Mouse (Mus musculus) heart, embryonic 12.5 days (tissue): ENCODE data around the gene Gpr152. TPM values are rescaled to one million over a fixed set of nuclear protein-coding genes. Genes with fewer than 3 reads are reported as not detected.
A peak's percentile ranks its signal among the peaks of the same experiment; 100 is the strongest.

Experiments used
- ATAC-seq: fragments of 200-750 bp; cut with Nextera tagmentation; 2 replicates; pipeline ENCODE4 v1.8.0; 2017; ENCODE audit warnings: moderate TSS enrichment, moderate library complexity; ENCODE audit not compliant: insufficient number of reproducible peaks, low FRiP score
- H3K27ac ChIP-seq: fragments of 300-500 bp; sonication (generic); 2 replicates; pipeline ENCODE4 v1.5.1; 2016; ENCODE audit warnings: mild to moderate bottlenecking, moderate library complexity; ENCODE audit not compliant: poor library complexity, severe bottlenecking
- H3K27me3 ChIP-seq: fragments of 300-500 bp; sonication (generic); replicated peaks from 2 replicates; pipeline ENCODE4 v1.6.1; 2016; ENCODE audit warnings: mild to moderate bottlenecking, moderate library complexity
- H3K36me3 ChIP-seq: fragments of 300-500 bp; sonication (generic); 2 replicates; pipeline ENCODE4 v1.6.1; 2016; ENCODE audit warnings: mild to moderate bottlenecking, moderate library complexity
- H3K4me1 ChIP-seq: fragments of 300-500 bp; sonication (generic); replicated peaks from 2 replicates; pipeline ENCODE4 v1.6.1; 2016; ENCODE audit warnings: mild to moderate bottlenecking
- H3K4me2 ChIP-seq: fragments of 300-500 bp; sonication (generic); 2 replicates; pipeline ENCODE4 v1.6.1; 2016; ENCODE audit warnings: mild to moderate bottlenecking, moderate library complexity
- H3K4me3 ChIP-seq: fragments of 300-500 bp; sonication (generic); 2 replicates; pipeline ENCODE4 v1.5.1; 2016; ENCODE audit warnings: mild to moderate bottlenecking
- H3K9ac ChIP-seq: fragments of 300-500 bp; sonication (generic); 2 replicates; pipeline ENCODE4 v1.6.1; 2016; ENCODE audit warnings: mild to moderate bottlenecking, moderate library complexity
- H3K9me3 ChIP-seq: fragments of 300-500 bp; sonication (generic); replicated peaks from 2 replicates; pipeline ENCODE4 v1.6.1; 2016; ENCODE audit warnings: mild to moderate bottlenecking, moderate library complexity
- WGBS: fragments of 180-500 bp; shearing (Covaris S2); methylation state at CpG from one replicate; pipeline ENCODE4 v1.1.7; 2016; 5-methylcytosine and 5-hydroxymethylcytosine counted together
- polyA plus RNA-seq: library from polyadenylated mRNA; unstranded; fragments of >200 nt; fragmentation: Nextera tagmentation; extraction: Ambion mirVana; gene quantifications from 2 replicates; pipeline ENCODE4 v1.2.1, GENCODE M21; 2016

Gene Gpr152
- polyA plus RNA-seq, 1 experiment from 2014 or later: not detected

DNA sequence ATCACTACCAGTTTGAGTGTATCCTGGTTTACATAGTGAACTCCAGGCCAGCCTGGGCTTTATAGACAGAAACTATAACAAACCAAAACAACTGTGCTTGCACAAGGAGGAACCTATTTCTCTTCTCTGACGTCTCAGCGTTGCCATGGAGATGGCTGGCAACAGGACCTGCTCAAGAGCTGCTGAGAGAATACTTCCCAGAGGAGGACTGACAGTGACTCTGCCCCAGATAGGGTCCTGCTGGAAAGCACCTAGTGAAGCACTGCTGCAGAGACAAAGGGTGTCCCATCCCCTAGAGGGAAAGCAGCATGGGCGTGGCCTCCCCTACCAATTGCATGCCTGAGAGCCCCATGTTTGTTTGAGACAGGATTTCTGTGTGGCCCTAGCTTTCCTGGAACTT is 42.3 kb downstream of the Gpr152 start:
- Histone ChIP-seq H3K27me3 (peaks cover 2% of the 10 kb centered on the region; the same call in 1 of the 2 replicates), H3K27ac (no peak overlapping the region), H3K4me2 (no peak overlapping the region), H3K9ac (no peak overlapping the region), H3K4me3 (no peak overlapping the region), H3K36me3 (no peaks in the 10 kb centered on the region), H3K9me3 (no peaks in the 10 kb centered on the region), H3K4me1 (peaks cover 24% of the 10 kb centered on the region)
- 38% methylated on average over 3 of the region's 3 CpGs for WGBS
- no peak for ATAC-seq

DNA sequence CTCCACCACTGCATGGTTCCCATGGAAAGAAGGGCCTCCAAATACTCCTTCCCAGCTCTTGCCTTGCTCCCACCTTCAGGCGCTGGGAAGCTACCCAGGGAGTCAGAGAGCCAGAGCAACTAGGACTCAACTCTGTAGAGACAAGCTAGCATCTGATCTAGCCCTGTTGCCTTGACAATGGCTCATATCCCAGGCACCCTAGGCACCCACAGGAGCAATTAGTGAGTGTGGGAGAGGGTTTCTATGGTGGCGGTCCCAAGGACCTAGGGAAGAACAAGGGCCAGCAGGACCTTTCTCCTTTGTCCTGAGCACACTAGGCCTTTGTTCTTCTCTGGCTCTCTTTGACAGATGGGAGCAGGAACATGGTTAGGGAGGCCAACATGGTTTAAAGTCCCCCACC is 44.1 kb downstream of the Gpr152 start:
- Histone ChIP-seq H3K4me2 (no peak overlapping the region), H3K36me3 (no peaks in the 10 kb centered on the region), H3K9ac (no peak overlapping the region), H3K4me3 (no peak overlapping the region), H3K27ac (no peak overlapping the region), H3K4me1 (peaks cover 37% of the 10 kb centered on the region), H3K9me3 (no peaks in the 10 kb centered on the region), H3K27me3 (0 out of 2 replicates have a peak, but pooled peaks cover 2% of the 10 kb centered on the region)
- 76% methylated on average over 2 of the region's 2 CpGs for WGBS
- no peak for ATAC-seq

DNA sequence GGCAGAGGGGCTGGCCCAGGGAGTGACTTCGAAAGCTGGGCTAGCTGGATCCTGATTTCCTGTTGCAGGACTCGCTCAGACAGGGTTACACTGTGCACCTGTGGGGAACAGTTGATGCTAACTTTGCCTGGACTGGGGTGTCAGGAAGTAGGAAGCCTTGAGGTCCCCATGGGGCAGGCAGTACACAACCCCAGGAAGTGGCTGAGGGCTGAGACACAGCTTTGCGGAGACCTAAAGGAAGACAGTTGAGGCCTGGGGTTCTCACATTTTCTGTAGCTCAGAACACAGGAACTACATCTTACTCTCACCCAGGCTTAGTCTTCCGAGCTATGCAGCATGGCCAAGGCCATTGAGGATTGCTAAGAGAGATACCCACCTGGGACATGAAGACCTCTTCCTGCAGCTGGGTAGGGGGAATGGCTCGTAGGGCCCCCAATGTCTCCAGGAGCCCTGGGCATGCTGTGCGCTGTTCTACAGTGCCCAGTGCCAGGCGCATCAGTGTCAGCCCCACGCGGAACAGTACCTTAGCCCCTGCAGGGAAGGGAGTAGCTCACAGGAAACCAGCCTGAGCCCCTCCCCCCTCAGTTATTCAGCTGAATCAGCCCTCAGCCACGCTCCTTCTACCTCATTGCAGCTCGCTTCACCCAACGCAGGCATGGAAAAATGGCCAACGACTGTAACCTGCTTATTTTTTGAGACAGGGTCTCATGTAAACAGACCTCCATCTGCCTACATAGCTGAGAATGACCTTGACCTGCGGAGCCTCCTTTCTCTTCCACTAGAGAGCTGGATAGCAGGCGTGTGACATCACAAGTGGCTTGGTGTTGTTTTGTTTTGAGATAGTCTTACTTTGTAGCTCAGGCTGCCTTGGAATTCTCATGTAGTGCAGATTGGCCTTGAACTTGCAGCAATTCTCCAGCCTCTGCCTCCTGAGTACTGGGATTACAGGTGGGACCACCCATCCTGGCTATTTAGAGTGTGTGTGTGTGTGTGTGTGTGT is 45.7 kb downstream of the Gpr152 start:
- no peaks in the 10 kb centered on the region for H3K36me3 ChIP-seq
- ATAC-seq: peak; percentile 33; the same call in 1 of the 2 replicates
- H3K9me3 ChIP-seq: no peaks in the 10 kb centered on the region
- H3K27me3 ChIP-seq: no peaks in the 10 kb centered on the region
- H3K9ac ChIP-seq: 0 out of 2 replicates have a peak overlapping the region, but pooled peaks have one; percentile 2
- H3K4me1 ChIP-seq: peaks cover 37% of the 10 kb centered on the region
- no peak overlapping the region for H3K4me3 ChIP-seq
- 0 out of 2 replicates have a peak overlapping the region, but pooled peaks have one; percentile 28 for H3K27ac ChIP-seq
- H3K4me2 ChIP-seq: peak overlapping the region; percentile 12; the same call in 1 of the 2 replicates
- WGBS: 42% methylated on average over 15 of the region's 15 CpGs

DNA sequence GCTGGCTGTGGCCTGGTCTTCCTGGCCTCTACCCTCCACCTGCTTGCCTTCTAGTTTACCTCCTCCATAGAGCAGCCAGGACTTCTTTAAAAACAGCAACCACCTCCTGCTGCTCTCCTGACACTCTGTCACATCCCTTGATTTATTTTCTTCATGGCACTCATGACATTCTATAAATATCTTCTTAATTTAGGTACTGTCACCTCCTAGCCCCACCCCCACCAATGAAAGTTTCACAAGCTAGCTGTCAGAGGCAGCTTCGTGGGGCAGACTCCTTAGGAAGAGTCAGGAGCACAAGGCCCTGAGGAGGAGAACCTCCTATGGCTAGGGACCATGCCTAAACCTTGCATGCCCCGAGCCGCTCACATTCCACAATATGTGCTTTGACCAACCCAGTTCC is 47.7 kb downstream of the Gpr152 start:
- 60% methylated on average over 3 of the region's 3 CpGs for WGBS
- H3K4me2 ChIP-seq: no peak overlapping the region
- ATAC-seq: no peak
- no peak overlapping the region for H3K4me3 ChIP-seq
- H3K27ac ChIP-seq: no peak overlapping the region
- peak overlapping the region; percentile 28; the same call in 1 of the 2 replicates for H3K9ac ChIP-seq
- H3K4me1 ChIP-seq: peaks cover 48% of the 10 kb centered on the region
- H3K27me3 ChIP-seq: no peaks in the 10 kb centered on the region
- H3K36me3 ChIP-seq: no peaks in the 10 kb centered on the region
- H3K9me3 ChIP-seq: no peaks in the 10 kb centered on the region

DNA sequence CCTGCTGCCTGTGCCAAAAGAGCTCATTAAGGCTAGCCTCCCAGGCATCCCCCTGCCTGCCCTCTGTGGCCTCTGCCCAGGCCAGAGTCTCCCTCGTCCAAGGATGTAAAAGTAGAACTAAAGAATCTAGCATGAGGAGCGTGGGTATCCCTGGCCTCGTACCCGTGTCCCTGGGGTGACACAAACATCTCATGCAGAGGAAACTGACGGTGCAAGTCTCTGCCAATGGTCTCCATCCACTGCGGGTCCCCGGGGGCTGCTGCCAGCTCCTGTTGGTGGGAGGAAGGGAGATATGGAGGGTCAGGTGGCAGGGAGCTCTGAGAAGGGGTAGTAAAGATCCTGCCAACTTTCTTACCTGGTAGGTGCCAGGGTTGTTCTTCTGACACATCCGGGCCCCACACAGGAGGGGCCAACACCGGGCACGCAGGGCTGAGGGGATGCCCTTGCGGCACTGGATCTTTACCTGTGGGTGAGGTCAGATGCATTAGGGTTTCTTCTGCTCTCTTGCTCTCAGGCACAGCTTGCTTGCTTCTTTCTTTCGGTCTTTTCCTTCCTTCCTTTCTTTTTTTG is 49.5 kb downstream of the Gpr152 start:
- 86% methylated on average over 12 of the region's 12 CpGs for WGBS
- Histone ChIP-seq H3K4me3 (no peak overlapping the region), H3K9me3 (no peaks in the 10 kb centered on the region), H3K4me2 (no peak overlapping the region), H3K36me3 (peaks cover 11% of the 10 kb centered on the region), H3K27ac (no peak overlapping the region), H3K4me1 (peaks cover 62% of the 10 kb centered on the region), H3K27me3 (no peaks in the 10 kb centered on the region), H3K9ac (no peak overlapping the region)
- no peak for ATAC-seq

DNA sequence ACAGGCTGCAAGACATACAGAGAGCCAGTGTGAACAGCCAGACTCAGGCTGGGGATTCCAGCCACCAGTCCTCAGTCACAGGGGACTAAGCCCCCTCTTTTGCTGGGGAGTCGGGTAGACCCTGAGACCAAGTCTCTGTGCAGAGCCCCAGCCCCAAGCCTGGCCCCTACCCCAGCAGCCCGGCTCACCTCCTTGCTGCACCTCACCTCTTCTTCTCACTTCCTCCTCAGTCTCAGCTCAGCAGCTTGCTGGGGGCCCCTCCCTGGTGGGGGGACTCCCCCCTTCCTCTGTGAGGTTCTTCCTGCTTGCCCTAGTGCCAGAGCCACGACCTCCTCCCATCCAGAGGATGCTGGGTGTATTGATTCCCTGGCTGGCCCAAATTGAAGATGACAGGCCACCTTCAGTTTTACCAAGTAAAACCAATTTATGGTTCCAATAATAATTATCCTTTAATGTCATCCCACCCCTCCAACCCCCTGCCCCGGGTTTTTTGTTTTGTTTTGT is 51.3 kb downstream of the Gpr152 start, which contains the start of gene Tbc1d10c:
Gene Tbc1d10c (minus strand): TSS at position 454 of the 504 bp plus-strand sequence.
- Histone ChIP-seq H3K36me3 (peaks cover 28% of the 10 kb centered on the region), H3K4me3 (peak within 1 kb of the TSS; percentile 74), H3K4me2 (peak within 1 kb of the TSS; percentile 86), H3K27ac (peak within 1 kb of the TSS; percentile 88), H3K27me3 (no peaks in the 10 kb centered on the region), H3K9ac (peak within 1 kb of the TSS; percentile 92), H3K4me1 (peaks cover 51% of the 10 kb centered on the region), H3K9me3 (no peaks in the 10 kb centered on the region)
- WGBS: 52% methylated on average over 4 of the region's 4 CpGs
- no peak for ATAC-seq

DNA sequence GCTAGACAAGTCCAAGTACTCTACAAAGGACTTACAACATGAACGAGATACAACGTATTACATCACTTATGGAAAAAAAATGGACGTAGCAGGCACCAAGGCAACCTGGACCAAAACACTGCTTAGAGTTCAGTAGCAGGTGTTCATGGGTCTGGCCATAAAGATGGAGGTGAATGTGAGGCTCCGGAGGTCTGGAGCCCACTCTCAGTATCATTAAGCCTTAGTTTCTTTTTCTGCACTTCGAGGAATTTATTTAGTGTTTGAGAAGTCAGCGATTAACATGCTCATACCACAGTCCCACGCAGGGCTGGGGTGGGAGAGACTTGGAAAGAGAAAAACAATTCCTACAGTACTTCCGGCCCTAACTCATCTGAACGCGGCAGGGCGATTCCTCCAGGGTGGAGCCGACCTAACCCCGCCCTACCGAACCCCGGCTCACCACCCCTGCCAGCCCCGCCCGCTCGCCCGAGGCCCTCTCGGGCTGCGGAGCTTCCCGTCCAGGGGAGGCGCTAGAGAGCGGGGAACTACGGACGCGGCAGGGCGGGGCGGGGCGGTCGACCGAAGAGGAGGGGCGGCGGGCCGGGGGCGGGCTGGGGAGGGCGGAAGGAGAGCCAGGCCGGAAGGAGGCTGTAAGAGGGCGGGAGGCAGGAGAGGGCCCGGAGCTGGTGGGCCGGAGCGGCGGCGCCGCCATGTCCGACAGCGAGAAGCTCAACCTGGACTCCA is 52.1 kb downstream of the Gpr152 start, which contains the start of gene Ppp1ca:
Gene Ppp1ca (plus strand): TSS at position 538 of the 723 bp plus-strand sequence.
- peak within 1 kb of the TSS; percentile 92 for H3K9ac ChIP-seq
- H3K4me1 ChIP-seq: peaks cover 53% of the 10 kb centered on the region
- ATAC-seq: peak; percentile 93
- peak within 1 kb of the TSS; percentile 74 for H3K4me3 ChIP-seq
- H3K4me2 ChIP-seq: peak within 1 kb of the TSS; percentile 86
- WGBS: 6% methylated on average over 36 of the region's 47 CpGs
- peak within 1 kb of the TSS; percentile 88 for H3K27ac ChIP-seq
- H3K27me3 ChIP-seq: no peaks in the 10 kb centered on the region
- H3K36me3 ChIP-seq: peaks cover 36% of the 10 kb centered on the region
- H3K9me3 ChIP-seq: no peaks in the 10 kb centered on the region

DNA sequence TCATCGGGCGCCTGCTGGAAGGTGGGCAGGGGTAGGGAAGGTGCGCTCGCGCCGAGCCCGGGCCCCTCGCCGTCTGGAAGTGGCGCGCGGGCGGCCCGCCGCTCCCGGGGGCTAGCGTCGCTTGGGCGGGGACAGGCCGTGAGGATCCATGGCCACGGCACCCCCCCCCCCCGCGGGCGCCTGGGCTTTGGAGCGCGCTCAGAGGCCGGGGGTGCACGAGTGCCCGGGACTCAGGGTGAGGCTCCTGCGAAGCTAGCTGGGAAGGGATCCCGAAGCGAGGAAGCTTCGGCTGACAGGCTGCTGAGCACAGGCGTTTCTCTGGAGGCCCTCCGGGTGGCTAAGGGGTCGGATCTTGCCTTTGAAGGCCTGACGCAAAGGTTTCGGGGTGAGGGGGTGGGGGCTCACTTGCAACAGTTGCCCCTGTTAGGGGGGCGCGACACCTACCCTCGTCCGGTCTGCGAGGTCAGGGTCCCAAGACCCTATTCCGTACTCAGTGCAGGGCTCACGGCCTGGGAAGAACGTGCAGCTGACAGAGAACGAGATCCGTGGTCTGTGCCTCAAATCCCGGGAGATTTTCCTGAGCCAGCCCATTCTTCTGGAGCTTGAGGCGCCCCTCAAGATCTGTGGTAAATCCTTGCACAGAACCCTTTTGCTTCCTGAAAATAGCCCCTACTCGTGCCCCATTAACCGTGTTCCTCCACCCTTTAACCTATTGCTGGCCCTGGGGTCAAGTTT is 52.8 kb downstream of the Gpr152 start:
- H3K27ac ChIP-seq: peak overlapping the region; percentile 88
- under 1% methylated on average over 51 of the region's 52 CpGs for WGBS
- peak overlapping the region; percentile 74 for H3K4me3 ChIP-seq
- peak overlapping the region; percentile 86 for H3K4me2 ChIP-seq
- H3K9ac ChIP-seq: peak overlapping the region; percentile 92
- H3K27me3 ChIP-seq: no peaks in the 10 kb centered on the region
- ATAC-seq: peak; percentile 69
- H3K9me3 ChIP-seq: no peaks in the 10 kb centered on the region
- peaks cover 44% of the 10 kb centered on the region for H3K36me3 ChIP-seq
- peaks cover 50% of the 10 kb centered on the region for H3K4me1 ChIP-seq

DNA sequence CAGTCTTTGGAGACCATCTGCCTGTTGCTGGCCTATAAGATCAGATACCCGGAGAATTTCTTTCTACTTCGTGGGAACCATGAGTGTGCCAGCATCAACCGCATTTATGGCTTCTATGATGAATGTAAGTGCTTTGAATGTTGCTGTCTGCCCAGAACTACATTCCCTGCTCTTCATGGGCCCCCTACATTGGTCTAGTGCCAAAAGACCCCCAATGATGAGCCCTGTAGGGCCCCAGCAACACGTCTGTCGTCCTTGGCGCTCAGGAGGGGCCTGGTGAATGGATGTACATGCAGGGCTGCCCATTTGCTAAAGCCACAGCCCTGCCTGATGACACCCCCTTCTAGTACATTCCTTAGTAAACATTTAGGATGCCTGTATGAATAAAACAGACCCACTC is 53.5 kb downstream of the Gpr152 start:
- H3K9ac ChIP-seq: peak overlapping the region; percentile 92
- no peaks in the 10 kb centered on the region for H3K9me3 ChIP-seq
- H3K4me2 ChIP-seq: peak overlapping the region; percentile 86
- ATAC-seq: no peak
- H3K4me3 ChIP-seq: peak overlapping the region; percentile 74
- peak overlapping the region; percentile 88; the same call in 1 of the 2 replicates for H3K27ac ChIP-seq
- peaks cover 43% of the 10 kb centered on the region for H3K4me1 ChIP-seq
- H3K27me3 ChIP-seq: no peaks in the 10 kb centered on the region
- H3K36me3 ChIP-seq: peaks cover 50% of the 10 kb centered on the region
- 54% methylated on average over 6 of the region's 6 CpGs for WGBS
